Mouse (Mus musculus): ENCODE data around the gene Poln. TPM values are rescaled to one million over a fixed set of nuclear protein-coding genes. Genes with fewer than 3 reads are reported as not detected.

Gene Poln
- polyA plus RNA-seq, 1 experiment, result 1.5 TPM

DNA sequence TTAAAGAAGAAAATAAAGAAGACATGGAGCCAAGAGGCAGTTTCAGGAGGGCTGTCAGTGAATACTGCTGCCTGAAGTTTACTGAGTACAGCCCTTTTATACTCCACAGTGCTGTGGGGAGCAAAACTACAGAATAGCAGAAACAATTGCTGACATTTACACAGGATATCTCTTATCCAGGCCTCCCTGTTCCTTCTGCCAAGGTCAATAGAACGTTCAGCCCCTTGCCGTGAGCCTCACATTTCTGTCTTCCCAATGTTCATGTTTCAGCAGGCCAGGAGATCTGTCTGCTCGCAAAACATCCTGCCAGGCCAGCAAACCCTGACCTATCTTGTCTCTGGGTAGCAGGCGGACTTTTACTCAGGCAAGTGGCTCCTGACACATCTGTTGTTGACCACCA lies 209.9 kb downstream of the Poln start:
- Histone ChIP-seq H3K4me3 (ENCODE audit: low read depth, low read length) (no peak overlapping the region), H3K36me3 (ENCODE audit: control insufficient read depth, insufficient read depth, low read length, poor library complexity, severe bottlenecking) (no peaks in the 10 kb centered on the region), H3K4me1 (ENCODE audit: control insufficient read depth, insufficient read depth, low read length) (no peaks in the 10 kb centered on the region), H3K9me3 (replicated peaks; ENCODE audit: control insufficient read depth, insufficient read depth, low read length, poor library complexity, severe bottlenecking) (no peaks in the 10 kb centered on the region), H3K9ac (ENCODE audit: low read depth, poor library complexity, severe bottlenecking) (no peak overlapping the region), H3K27ac (ENCODE audit: insufficient read depth, low read length) (no peak overlapping the region), H3K27me3 (ENCODE audit: control insufficient read depth, insufficient read depth, low read length, poor library complexity, severe bottlenecking) (no peaks in the 10 kb centered on the region)
- TF ChIP-seq CTCF (IDR thresholded peaks at IDR 0.05; ENCODE audit: low read depth, low read length), result no peak
- TF ChIP-seq POLR2A (IDR thresholded peaks at IDR 0.05; ENCODE audit: insufficient read depth, low read length), result no peak
- no peak for TF ChIP-seq EP300 (IDR thresholded peaks at IDR 0.05; ENCODE audit: insufficient read depth, low read depth, low read length)

Other genes with a start within 250 kb of the Poln start
- gene Nelfa, start 233.0 kb downstream of the Poln start, polyA plus RNA-seq (2011; ENCODE audit: insufficient read depth, insufficient read length, low read depth, missing spikeins), result 51.2 and 56.1 TPM in 2 replicates
- 1.9 and 3.1 TPM in 2 replicates for gene Gm1673, start 186.0 kb downstream of the Poln start, polyA plus RNA-seq (2011; ENCODE audit: insufficient read depth, insufficient read length, low read depth, missing spikeins)
- 0.63 and 0.84 TPM in 2 replicates for gene Nat8l, start 173.5 kb downstream of the Poln start, polyA plus RNA-seq (2011; ENCODE audit: insufficient read depth, insufficient read length, low read depth, missing spikeins)
- 43.2 and 47.6 TPM in 2 replicates for gene Haus3, start 79 bp upstream of the Poln start, polyA plus RNA-seq (2011; ENCODE audit: insufficient read depth, insufficient read length, low read depth, missing spikeins)
- gene Mxd4, start 18.3 kb upstream of the Poln start, polyA plus RNA-seq (2011; ENCODE audit: insufficient read depth, insufficient read length, low read depth, missing spikeins), result 4.3 and 6.5 TPM in 2 replicates
- 2.0 and 2.8 TPM in 2 replicates for gene Zfyve28, start 119.0 kb upstream of the Poln start, polyA plus RNA-seq (2011; ENCODE audit: insufficient read depth, insufficient read length, low read depth, missing spikeins)
- gene Cfap99, start 119.2 kb upstream of the Poln start, polyA plus RNA-seq (2011; ENCODE audit: insufficient read depth, insufficient read length, low read depth, missing spikeins), result not detected in 2 replicates
- gene Rnf4, start 166.8 kb upstream of the Poln start, polyA plus RNA-seq (2011; ENCODE audit: insufficient read depth, insufficient read length, low read depth, missing spikeins), result 210 and 215 TPM in 2 replicates
- gene Fam193a, start 200.5 kb upstream of the Poln start, polyA plus RNA-seq (2011; ENCODE audit: insufficient read depth, insufficient read length, low read depth, missing spikeins), result 38.3 and 40.2 TPM in 2 replicates